Mouse (Mus musculus): ENCODE measurements around the gene Gata2.

Gene Gata2

DNA sequence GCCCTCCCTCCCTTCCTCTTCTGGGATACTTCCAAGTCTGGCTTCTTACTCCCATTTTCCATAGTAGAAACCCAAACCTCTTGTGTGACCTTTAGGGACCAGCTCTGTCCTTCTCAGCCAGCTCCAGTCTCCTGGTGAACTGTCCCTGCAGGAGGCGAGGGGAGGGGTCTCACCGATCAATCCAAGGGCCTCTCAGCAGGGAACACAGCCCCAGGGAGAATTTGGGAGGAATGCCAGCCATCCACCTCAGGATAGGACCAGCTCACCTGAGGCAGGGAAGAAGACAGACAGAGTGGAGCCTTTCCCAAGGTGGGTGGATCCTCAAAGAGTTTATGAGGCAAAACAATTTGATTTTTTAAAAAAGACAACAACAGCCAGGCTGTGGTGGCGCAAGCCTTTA is 16.5 kb downstream of the Gata2 start:
- DNase-seq: no peak

DNA sequence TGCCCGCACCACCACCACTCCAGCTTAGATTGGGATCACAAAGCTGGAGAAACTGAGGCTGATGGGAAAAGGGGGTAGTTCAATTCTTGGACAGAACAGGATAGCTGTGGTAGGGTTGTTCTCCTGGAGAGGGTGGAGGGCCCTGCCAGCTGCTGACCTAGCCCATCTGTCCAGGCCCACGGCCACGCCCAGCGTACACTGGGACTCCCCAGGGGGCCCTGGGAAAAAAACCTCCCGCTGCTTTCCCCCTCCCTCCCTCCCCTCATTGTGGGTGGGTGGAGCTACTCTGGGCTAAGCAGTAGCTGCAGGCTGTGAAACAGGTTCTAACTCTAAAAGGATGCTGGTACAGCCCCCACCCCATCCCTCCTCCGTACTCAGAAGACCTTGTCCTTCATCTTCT is 22.1 kb downstream of the Gata2 start:
- no peak for DNase-seq

DNA sequence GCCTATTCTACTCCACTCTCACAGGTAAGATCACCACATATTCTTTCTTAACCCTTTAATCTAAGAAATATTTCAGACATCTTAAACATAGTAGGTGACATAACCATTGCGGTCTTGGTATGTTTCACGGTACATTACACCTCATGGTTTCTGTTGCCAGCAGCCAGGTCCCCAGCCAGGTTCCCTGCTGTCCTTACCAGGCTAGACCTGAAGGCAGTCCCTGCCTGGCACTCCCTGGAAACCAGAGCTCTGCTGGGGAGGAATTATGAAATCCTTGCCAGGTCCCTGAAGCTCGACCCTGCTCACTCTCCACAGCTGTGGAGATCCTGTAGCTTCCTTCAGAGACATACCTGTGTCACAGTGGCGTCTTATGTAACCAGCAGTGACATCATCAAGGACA is 22.5 kb downstream of the Gata2 start:
- no peak for DNase-seq

GRCm38 (mm10) chr6:88219094-88219493 is 25.4 kb downstream of the Gata2 start:
- no peak for DNase-seq

GRCm38 (mm10) chr6:88221968-88222367 is 28.3 kb downstream of the Gata2 start, which contains the start of gene Dnajb8:
Gene Dnajb8, plus strand, starts transcription at chr6:88222268.
- DNase-seq: no peak

- DNase-seq: no peak
Measured at GRCm38 (mm10) chr6:88226570-88226994, 32.9 kb downstream of the Gata2 start.

DNA sequence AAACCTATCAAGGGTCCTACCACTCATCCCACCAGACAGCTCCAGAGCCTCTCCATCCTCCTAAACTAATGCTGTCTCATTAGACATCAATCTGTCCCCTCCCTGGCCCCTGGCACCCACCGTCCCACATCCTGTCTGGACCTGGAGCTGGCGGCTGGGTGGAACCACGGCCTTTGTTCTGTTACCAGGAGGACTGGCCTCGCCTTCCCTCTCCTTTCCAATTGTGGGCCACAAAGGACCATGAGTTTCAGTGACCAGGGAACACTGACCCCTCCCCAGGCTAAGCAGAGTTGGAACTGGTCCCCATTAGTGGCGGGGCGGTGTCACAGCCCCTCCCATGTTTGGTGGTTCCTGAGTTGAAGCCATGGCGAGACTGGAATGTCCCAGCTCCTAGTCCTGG is 33.8 kb downstream of the Gata2 start:
- DNase-seq: no peak

GRCm38 (mm10) chr6:88229221-88229620 is 35.5 kb downstream of the Gata2 start:
- no peak for DNase-seq

- DNase-seq: no peak
Measured at GRCm38 (mm10) chr6:88231821-88232220, 38.1 kb downstream of the Gata2 start.

DNA sequence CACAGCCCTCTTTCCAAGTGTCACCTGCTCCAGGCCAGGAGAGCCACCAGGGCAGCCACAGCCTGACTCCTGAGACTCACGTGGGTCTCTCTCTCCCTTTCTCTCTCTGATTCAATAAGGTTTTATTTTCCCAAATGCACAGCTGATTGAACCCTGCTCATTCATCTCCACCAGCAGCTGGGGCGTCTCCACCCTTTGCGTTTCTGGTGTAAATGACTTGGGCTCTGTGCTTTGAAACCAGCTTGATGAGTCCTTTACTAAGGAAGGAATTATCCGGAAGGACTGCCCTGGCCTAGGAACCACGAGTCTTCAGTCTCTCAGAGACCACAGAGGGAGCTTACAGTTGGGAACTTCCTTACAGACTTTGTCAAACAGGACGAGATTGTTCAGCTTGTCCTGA is 38.5 kb downstream of the Gata2 start:
- DNase-seq: no peak

GRCm38 (mm10) chr6:88233996-88234395 is 40.3 kb downstream of the Gata2 start:
- DNase-seq: peak; percentile 42

DNA sequence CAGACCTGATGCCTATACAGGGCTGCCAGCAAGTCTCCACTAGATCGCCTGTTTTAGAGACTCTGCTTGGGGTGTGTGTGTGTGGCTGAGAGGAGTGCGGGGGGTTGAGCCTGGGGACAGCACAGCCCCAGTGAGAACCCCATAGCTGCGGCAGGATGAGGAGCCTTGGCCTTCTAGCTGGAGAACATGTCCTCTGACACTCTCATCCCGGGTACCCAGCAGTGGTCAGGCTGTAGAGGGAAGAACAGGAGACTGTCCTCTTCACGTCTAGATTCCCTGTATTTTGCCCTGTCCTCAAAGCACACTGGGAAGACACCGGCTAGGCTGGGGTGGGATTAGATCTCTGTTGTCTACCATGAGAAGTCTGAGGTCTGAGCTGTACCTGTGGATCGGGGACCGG is 41.8 kb downstream of the Gata2 start:
- DNase-seq: no peak

- no peak for DNase-seq
Measured at GRCm38 (mm10) chr6:88235983-88236382, 42.3 kb downstream of the Gata2 start.

- peak; percentile 23 for DNase-seq
Measured at GRCm38 (mm10) chr6:88236513-88236912, 42.8 kb downstream of the Gata2 start.

- DNase-seq: peak; percentile 80
Measured at GRCm38 (mm10) chr6:88242604-88243003, 48.9 kb downstream of the Gata2 start.

- no peak for DNase-seq
Measured at GRCm38 (mm10) chr6:88249231-88249630, 55.5 kb downstream of the Gata2 start.

DNA sequence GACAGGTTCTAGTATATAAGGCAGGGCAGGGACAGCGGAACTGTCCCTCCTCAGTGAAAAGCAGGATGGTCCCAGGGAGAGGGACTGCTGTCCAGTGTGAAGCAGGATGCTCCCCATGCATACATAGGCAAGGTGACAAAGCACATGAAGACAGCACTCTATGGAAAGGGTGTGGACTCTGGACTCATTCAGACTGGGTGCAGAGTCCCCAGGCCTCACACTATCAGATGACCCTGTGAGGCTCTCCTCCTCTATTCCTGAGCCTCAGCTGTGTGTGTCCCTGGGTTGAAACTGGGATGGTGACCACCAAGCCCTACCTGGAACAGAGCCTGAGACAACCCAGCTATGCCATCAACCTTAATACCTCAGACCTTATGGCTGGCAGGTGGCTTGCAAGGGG is 57.7 kb downstream of the Gata2 start:
- DNase-seq: no peak

GRCm38 (mm10) chr6:88251798-88252478 is 58.2 kb downstream of the Gata2 start:
- DNase-seq: no peak

DNA sequence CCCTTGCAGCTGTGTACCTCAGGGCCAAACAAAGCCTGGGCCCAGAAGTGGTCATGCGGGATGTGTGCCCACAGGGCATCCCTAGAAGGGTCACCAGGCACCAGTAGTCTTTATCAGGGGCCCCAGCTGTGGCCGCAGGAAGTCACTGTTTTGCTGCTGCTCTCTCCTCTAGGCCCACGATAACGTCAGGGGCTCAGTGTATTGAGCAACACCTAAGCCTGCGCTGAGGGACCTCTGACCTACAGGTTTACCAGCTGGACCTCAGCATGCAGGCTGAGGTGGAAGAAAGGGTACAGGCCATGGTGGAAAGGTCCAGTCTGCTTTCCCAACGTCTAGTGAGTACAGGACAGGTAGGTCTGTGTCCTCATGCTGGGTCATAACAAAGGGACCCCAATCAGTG is 60.4 kb downstream of the Gata2 start:
- no peak for DNase-seq

DNA sequence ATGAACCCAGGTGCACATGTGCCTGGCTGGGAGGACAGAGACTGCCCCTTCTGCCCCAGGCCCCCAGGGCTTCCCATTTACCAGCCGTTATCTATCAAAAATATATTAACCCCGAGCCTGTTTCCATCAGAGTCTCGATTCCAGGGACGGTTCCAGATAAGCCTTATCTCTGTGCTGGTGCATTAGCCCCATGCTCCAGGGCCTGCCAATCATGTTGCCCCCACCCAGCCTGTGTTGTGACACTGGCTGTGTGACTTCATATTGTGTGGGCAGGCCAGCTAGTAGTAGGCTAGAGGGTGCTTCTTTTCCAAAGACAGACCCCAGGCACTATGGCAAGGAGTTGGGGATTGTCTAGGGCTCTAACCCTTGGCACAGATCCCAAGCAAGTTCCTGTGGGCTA is 61.7 kb downstream of the Gata2 start:
- DNase-seq: no peak

Data from kidney, postnatal 14 days (tissue).